Mouse (Mus musculus) kidney, postnatal 0 days (tissue): ENCODE measurements at regions not wholly inside any gene's neighbourhood (a gene's known extent, or its start where the extent isn't known, plus 50 kb on each side); places are given as distances from the start of the nearest gene placed in this dataset.

ENCODE experiments used
- ATAC-seq: fragments of 200-750 bp; cut with Nextera tagmentation; replicated peaks from 2 replicates; pipeline ENCODE4 v1.8.0; 2017; ENCODE audit warnings: low read depth, moderate number of reproducible peaks, moderate TSS enrichment, moderate library complexity; ENCODE audit not compliant: low FRiP score
- DNase-seq: peaks from one replicate; pipeline ENCODE4 v3.0.0-alpha.2; 2016; ENCODE audit warnings: low spot score
- H3K27ac ChIP-seq: fragments of 300-500 bp; sonication (generic); 2 replicates; pipeline ENCODE4 v1.5.1; 2014; ENCODE audit warnings: mild to moderate bottlenecking
- H3K27me3 ChIP-seq: fragments of 300-500 bp; sonication (generic); 2 replicates; pipeline ENCODE4 v1.6.1; 2014; ENCODE audit warnings: low read length, mixed read lengths; ENCODE audit not compliant: insufficient read depth
- H3K36me3 ChIP-seq: fragments of 300-500 bp; sonication (generic); 2 replicates; pipeline ENCODE4 v1.6.1; 2014; ENCODE audit warnings: low read length, mixed read lengths; ENCODE audit not compliant: insufficient read depth
- H3K4me1 ChIP-seq: fragments of 300-500 bp; sonication (generic); replicated peaks from 2 replicates; pipeline ENCODE4 v1.6.1; 2014; ENCODE audit warnings: antibody characterized with exemption, low read length, mixed read lengths; ENCODE audit not compliant: insufficient read depth
- H3K4me2 ChIP-seq: fragments of 300-500 bp; sonication (generic); 2 replicates; pipeline ENCODE4 v1.6.1; 2014; ENCODE audit warnings: mild to moderate bottlenecking, low read length, moderate library complexity, mixed read lengths
- H3K4me3 ChIP-seq: fragments of 300-500 bp; sonication (generic); replicated peaks from 2 replicates; pipeline ENCODE4 v1.5.1; 2014; ENCODE audit warnings: low read depth, low read length
- H3K9ac ChIP-seq: fragments of 300-500 bp; sonication (generic); 2 replicates; pipeline ENCODE4 v1.6.1; 2014; ENCODE audit warnings: low read depth, low read length
- H3K9me3 ChIP-seq: fragments of 300-500 bp; sonication (generic); replicated peaks from 2 replicates; pipeline ENCODE4 v1.6.1; 2016; ENCODE audit warnings: low read length, inconsistent platforms, mixed read lengths
- CTCF ChIP-seq: IDR thresholded peaks from 2 replicates; pipeline ENCODE4 v1.5.1; 2016; ENCODE audit warnings: antibody characterized with exemption, low read depth, mild to moderate bottlenecking, moderate library complexity
- whole genome bisulfite sequencing: fragments of 180-500 bp; shearing (Covaris S2); extraction: QIAGEN DNeasy Blood & Tissue Kit; methylation state at CpG from one replicate; pipeline ENCODE4 v1.1.7; 2014; 5-methylcytosine and 5-hydroxymethylcytosine counted together

GRCm38 (mm10) chr1:135665484-135665883 is 54.4 kb upstream of the Csrp1 start:
- H3K27me3 ChIP-seq: no peaks in the 10 kb centered on the region
- ATAC-seq: no peak
- peaks cover 18% of the 10 kb centered on the region for H3K4me1 ChIP-seq
- H3K27ac ChIP-seq: no peak overlapping the region
- 74% methylated on average over 8 of the region's 8 CpGs for WGBS
- H3K36me3 ChIP-seq: no peaks in the 10 kb centered on the region
- TF ChIP-seq CTCF: no peak
- no peak overlapping the region for H3K4me3 ChIP-seq
- no peak overlapping the region for H3K4me2 ChIP-seq
- no peak for DNase-seq
- H3K9me3 ChIP-seq: no peaks in the 10 kb centered on the region
- no peak overlapping the region for H3K9ac ChIP-seq

GRCm38 (mm10) chr1:135668331-135668730 is 51.5 kb upstream of the Csrp1 start:
- H3K36me3 ChIP-seq: no peaks in the 10 kb centered on the region
- no peaks in the 10 kb centered on the region for H3K9me3 ChIP-seq
- H3K4me2 ChIP-seq: no peak overlapping the region
- DNase-seq (no peak), ATAC-seq (no peak)
- H3K4me1 ChIP-seq: peaks cover 14% of the 10 kb centered on the region
- no peak overlapping the region for H3K27ac ChIP-seq
- no peak overlapping the region for H3K4me3 ChIP-seq
- H3K27me3 ChIP-seq: no peaks in the 10 kb centered on the region
- WGBS: 66% methylated on average over 3 of the region's 3 CpGs
- no peak for TF ChIP-seq CTCF
- H3K9ac ChIP-seq: no peak overlapping the region

- ATAC-seq: no peak
- Histone ChIP-seq H3K36me3 (no peaks in the 10 kb centered on the region), H3K9me3 (no peaks in the 10 kb centered on the region), H3K4me1 (peaks cover 19% of the 10 kb centered on the region), H3K27ac (no peak overlapping the region), H3K27me3 (no peaks in the 10 kb centered on the region), H3K4me3 (no peak overlapping the region), H3K4me2 (no peak overlapping the region), H3K9ac (no peak overlapping the region)
- no peak for DNase-seq
- TF ChIP-seq CTCF: no peak
- 70% methylated on average over 7 of the region's 7 CpGs for WGBS
These were observed 50.9 kb upstream of the Csrp1 start for GRCm38 (mm10) chr1:135668951-135669350.

- TF ChIP-seq CTCF: no peak
- peak overlapping the region; percentile 25; the same call in 1 of the 2 replicates for H3K4me2 ChIP-seq
- 41% methylated on average over 7 of the region's 7 CpGs for WGBS
- DNase-seq (peak; percentile 68), ATAC-seq (no peak)
- H3K27ac ChIP-seq: no peak overlapping the region
- no peak overlapping the region for H3K9ac ChIP-seq
- no peak overlapping the region for H3K4me3 ChIP-seq
- no peaks in the 10 kb centered on the region for H3K27me3 ChIP-seq
- no peaks in the 10 kb centered on the region for H3K9me3 ChIP-seq
- no peaks in the 10 kb centered on the region for H3K36me3 ChIP-seq
- peaks cover 19% of the 10 kb centered on the region for H3K4me1 ChIP-seq
These were observed 50.1 kb upstream of the Csrp1 start for GRCm38 (mm10) chr1:135669803-135670202.
